Mouse (Mus musculus) left cerebral cortex, postnatal 4 days (tissue): ENCODE results near the gene Ehbp1. TPM values are rescaled to one million over a fixed set of nuclear protein-coding genes. Genes with fewer than 3 reads are reported as not detected.

ENCODE experiments used
- DNase-seq: peaks from one replicate; pipeline ENCODE4 v3.0.0-alpha.2; 2022
- intact Hi-C: fragments of 180-260 bp; cut with DNase I; formaldehyde crosslinking; loops from one replicate; pipeline ENCODE4 v1.15.1; 2025
- total RNA-seq, 2 experiments: library from RNA; stranded (reverse); gene quantifications; 2 replicates each; pipeline ENCODE4 v1.2.3; 2021

Gene Ehbp1
- total RNA-seq, 2 experiments from 2014 or later, result 82.4 to 90.3 TPM

DNA sequence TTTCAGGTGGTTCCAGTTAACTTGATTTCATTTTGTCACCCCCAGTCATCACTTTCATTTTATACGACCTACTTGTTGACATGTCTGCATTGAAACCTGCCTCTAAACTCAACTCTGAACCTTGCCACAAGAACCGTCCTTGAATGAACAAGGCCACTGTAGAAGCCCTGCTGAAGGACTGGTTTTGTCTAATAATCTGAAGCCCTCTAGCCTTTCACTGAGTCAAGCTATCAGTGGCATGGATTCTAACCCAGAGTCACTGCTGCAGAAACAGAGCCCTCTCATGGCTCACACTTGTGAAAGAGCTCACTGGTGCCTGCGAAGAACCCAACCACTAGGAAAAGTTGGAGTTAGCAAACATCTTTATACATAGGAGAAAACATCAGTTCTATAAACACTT is 142.2 kb downstream of the Ehbp1 start:
- intact Hi-C loops, result loop anchor here (5.0 to 10.0 kb wide), 2 partner anchors 203 to 535 kb away; no protein-coding TSS in a partner anchor
- no peak for DNase-seq

DNA sequence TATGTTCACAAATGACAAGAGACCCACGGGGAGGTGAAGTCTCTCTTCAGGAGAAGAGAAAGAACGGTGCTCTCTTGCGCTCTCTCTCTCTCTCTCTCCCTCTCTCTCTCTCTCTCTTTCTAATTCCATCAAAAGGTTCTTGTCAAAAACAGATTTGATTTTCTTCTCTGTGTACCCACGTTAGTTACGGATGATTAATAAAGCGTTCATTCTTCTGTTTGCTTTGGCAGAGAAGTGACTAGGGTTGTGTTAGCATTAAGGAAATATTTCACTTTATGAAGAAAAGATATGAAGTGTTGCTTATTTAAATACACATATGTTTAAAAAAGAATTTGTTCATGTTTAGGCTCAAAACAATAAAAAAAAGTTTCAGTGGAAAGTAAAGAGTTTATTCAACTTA is 143.7 kb downstream of the Ehbp1 start:
- intact Hi-C loops, result loop anchor here (5.0 to 10.0 kb wide), 2 partner anchors 201 to 534 kb away; no protein-coding TSS in a partner anchor
- DNase-seq, result no peak

DNA sequence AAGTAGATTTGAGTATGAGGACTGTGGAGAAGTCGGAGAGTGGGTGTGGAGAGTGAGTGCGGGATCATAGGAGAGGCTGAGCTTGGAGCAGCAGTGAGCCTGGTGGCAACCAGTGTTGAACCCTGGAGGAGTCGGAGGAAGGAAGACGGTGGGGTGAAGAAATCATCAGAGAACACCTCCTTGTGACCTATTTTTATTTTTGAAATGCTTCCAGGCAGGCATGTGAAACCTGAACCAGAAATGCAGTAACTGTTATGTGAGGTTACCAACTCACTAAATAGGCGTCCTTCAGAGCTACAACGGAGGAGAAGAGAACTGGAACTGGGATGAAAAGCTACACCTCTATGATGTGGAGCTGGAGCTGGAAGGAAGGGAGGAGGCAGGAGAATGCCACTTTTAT is 144.2 kb downstream of the Ehbp1 start:
- DNase-seq, result no peak
- intact Hi-C loops, result loop anchor here (5.0 to 10.0 kb wide), 2 partner anchors 201 to 533 kb away; no protein-coding TSS in a partner anchor

DNA sequence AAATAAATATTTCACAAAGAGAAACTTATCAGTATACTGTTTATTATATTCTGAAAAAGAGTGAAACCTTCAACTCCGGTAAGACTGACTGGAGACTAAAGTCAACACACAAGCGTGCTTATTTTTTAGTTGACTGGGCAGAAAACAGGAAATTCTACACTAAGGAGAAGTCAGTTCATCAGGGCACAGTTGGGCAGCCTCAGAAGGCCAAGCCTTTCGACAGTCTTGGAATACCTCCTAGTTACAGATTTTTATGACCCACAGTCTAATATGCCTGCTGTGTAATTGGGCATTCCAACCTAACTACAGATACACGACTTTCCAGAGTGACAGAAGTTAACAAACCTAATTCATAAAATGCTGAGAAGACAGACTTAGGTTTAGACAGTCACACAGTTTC is 145.3 kb downstream of the Ehbp1 start:
- DNase-seq, result no peak
- intact Hi-C loops, result loop anchor here (5.0 to 10.0 kb wide), 2 partner anchors 199 to 532 kb away; no protein-coding TSS in a partner anchor

DNA sequence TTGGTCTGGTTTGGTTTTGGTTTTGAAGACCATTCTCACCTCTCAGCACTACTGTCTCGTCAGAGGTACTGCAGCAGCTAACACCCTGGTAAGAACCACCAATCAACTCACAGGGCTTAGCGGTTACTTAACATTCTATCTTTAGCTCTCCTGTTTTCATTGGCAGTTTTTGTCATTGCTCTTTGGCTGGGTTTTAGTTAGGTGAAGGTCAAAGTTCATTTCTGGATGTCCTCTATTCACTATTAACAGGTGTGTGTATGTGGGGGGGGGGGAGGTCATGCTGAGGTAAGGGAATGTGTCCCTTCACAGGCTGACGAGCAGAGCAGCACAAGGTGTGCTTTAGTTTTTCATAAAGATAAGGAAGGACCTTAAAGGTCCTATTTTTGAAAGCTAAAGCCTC is 147.5 kb downstream of the Ehbp1 start:
- no peak for DNase-seq
- intact Hi-C loops, result loop anchor here (5.0 to 10.0 kb wide), 2 partner anchors 197 to 530 kb away; no protein-coding TSS in a partner anchor

DNA sequence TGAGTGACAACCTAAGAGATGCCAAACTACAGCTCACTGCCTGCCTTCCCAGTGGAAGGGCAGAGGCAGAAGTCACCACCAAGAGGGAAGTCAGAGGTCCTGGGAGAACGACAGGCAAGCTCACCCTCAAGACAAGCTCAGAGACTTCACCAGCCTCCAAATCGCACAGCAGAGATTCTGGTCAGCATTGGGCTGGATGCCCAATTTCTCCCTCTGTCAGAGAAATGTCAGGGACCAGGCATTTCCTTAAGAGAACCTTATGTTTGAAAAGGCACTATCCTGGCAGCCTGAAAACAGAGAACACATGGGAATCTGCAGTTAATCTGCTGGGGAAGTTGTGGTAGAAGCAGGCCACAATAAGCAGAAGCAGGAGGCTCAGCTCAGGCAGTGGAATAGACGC is 151.5 kb downstream of the Ehbp1 start:
- DNase-seq, result no peak
- intact Hi-C loops, result loop anchor here (10.0 kb wide), 1 partner anchor 526 kb away; no protein-coding TSS in a partner anchor

DNA sequence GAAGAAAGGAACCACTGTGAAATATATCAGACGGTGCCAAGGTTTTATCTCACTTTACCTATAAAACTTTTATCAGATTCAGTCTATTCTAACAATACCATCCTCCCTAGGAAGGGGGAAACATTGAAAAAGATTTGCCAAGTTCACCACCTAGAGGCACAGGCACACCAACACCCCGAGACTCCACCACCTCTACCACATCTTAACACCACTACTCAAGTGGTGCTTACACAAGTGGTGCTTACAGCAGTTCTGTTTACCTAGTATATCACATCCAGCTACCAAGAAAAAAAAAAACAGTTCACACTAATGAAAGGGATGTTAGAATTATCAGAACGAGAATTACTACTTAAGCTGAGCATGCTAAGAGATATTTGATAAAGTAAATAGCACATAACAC is 152.1 kb downstream of the Ehbp1 start:
- intact Hi-C loops, result loop anchor here (10.0 kb wide), 1 partner anchor 525 kb away; no protein-coding TSS in a partner anchor
- no peak for DNase-seq

DNA sequence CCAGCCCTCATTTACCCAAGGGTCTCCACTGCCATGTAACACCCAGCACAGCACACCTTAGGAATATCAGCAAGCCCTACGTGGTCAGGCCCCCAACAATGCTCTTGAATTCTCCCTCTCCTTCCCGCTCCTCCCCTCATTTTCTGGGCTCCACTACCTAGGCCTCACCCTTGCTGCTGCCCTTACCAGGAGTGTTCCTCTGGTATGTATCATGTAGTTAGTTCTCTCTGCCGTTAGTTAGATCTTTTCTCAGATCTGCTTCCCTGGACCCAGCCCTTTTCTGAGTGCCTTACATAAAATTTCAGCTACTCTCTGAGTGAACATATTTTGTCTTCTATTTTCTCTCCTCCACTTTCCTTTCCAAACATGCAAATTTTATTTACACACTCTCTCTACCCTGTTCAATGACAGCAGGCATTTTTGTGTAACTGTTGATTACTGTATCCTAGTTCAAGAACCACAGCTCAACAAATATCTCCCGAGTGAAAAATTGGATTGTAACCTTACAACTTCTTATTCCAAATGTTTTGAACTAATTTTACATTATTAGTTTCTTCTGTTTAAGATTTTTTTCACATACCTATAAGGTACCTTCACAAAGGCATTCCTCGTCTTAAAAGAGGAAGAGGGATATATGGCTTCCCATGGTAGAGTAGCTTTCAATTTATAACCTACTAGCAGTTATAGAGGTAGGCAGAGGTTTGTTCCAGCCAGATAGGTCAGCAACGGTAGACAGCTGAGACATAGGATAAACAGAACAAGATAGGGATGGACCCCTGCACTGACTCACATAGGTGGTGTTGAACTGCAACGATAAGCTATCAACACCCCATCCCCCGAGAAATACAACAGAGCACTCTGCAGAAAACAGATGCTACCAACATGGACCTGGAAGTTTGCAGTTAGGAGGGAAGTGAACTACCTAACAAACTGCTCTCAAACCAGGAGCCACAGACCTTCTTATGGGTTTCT is 160.3 kb downstream of the Ehbp1 start:
- intact Hi-C loops, result no loop called here
- DNase-seq, result no peak

DNA sequence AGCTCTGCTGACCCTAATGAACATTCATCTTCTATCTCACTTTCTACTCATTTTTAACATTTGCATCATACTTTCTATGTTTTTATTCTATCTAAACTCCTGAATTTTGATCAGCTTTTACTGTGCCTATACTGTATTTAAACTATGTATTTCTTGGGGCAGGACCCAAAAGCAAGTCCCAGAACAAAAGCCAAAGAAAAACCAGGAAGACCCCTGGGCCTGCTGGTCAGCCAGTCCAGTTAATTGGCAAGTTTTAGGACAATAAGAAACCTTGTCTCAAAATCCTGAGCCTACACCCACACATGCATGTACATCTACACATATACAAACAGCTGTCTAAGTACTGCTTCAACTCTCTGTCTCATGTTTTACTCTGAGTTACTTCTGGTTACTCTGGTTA is 161.9 kb downstream of the Ehbp1 start:
- no peak for DNase-seq
- intact Hi-C loops, result no loop called here

DNA sequence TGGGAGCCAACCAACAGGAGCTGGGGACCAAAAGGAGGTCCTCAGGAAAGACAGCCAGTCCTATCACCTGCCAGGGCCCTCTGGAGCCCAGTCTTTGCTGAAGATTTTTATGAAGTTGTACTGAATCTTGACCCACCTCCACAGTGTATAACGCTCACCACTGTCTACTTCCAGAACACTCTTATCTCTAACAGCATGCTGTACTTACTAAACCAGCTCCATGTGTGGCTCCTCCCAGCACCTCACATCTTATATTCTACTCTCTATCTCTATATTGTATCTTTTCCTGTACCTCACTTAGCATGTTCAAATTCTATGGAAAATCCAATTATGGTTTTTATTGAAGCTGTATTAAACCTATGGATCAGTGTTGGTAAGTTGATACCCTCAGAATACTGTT is 163.5 kb downstream of the Ehbp1 start:
- intact Hi-C loops, result no loop called here
- DNase-seq, result no peak

DNA sequence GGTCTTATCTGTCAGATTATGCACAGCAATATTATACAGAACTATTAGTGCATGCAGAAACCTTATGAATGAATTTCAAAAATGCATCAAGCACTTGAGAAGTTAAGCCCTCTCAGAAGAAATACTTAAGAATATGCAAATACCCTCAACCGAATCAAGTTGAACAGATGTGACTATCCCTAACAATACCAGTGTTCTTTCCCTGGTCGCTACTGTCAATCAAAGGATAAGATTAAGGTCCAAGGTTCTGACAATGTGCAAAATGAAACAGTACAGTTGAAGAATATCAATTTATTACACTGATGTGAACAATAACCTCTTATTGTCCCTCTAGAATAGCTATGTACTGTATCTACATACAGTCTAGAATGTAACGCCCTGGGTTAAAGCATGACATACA is 167.8 kb downstream of the Ehbp1 start:
- intact Hi-C loops, result no loop called here
- no peak for DNase-seq

DNA sequence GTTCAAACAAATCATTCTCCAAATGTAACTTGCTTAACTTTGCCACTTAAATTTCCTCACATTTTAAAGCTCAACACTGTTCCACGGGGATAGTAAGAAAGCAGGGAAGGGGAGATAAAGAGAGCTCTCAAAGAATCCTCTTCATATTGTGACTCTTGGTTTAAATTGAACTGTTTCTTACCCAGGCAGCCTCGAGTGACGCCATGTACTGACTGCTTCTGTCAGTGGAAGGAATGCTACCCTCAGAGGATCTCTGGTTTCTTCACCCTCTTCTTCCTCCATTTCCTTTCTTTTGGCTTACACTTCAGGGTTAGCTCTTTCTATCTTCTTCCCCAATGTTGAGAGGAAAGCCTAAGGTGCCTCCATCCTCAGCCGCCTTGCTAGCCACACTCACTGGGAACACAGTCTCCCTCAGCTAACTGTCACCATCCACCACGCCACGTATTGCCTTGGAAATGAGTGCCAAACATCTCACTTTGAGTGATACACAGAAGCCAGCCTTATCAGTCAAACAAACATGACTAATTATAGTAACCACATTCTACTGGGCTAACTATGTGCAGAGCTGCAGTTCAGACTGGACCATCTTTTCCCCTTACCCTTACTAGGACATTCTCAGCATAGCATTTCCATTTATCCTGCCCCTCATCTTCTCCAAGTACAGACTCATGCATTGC is 171.0 kb downstream of the Ehbp1 start:
- intact Hi-C loops, result no loop called here
- no peak for DNase-seq

DNA sequence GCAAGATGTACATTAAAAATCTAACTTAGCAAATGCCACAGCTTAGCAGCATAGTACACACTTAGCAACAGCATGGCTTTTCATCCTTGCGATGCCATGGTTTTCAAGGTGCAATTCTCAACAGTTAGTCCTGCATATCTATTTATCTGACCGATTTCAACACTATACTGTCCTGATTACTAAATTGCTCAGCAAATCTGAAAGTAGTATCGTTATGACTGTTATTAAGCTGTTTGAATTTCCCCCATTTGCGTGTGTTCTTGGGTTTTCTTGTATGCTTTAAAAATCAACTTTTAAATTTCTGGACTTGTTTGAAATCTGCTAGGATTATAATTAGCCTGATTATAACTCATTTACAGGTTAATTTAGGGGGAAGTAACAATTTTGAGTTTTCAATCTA is 184.2 kb downstream of the Ehbp1 start:
- intact Hi-C loops, result no loop called here
- no peak for DNase-seq

DNA sequence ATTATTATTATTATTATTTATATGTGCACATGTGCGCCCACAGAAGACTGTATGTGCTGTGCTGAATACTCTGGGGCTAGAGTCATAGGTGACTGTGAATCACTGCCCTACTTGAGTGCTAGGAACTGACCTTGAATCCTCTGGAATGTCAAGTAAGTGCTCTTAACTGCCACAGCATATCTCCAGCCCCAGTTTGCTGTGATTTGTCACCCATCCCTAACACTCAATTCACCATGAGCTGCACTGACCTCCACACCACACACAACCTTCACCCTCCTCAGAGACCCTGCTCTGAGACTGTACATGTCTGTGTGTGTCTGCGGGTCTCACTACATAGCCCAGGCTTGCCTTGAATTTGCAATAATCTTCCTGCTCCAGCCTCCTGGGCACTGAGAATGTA is 185.9 kb downstream of the Ehbp1 start:
- no peak for DNase-seq
- intact Hi-C loops, result no loop called here

DNA sequence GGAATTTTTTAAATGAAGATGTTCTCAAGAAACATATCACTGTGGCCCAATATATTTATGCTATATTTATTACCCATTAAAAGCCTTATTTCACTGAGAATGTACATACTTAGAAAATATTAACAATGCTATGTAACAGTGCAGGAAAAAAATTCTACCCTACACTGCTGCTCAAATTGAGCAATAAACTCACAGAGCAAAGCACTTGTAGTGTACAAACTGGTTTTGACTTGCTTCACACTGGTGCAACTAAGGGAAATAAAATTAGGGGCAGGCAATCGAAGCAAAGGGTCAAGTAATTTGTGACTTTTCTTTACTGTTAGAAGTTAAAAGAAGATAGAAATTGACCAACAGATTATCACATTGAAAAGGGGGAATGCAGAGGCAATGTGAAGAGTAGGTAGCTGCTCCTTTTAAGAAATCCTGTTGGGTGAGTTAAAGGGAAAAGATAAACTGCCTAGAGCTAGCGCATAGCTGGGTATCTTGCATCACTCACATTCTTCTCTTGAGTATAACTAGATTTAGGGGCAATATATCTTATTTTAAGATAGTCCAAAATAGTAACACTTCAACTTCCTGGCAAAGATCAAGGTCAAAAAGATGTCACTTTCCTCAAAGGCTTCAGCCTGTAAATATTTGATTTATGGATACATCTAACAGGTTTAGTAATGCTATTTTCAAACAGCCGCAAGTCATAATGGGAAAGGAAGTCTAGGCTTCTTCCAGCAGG is 186.6 kb downstream of the Ehbp1 start:
- no peak for DNase-seq
- intact Hi-C loops, result no loop called here

DNA sequence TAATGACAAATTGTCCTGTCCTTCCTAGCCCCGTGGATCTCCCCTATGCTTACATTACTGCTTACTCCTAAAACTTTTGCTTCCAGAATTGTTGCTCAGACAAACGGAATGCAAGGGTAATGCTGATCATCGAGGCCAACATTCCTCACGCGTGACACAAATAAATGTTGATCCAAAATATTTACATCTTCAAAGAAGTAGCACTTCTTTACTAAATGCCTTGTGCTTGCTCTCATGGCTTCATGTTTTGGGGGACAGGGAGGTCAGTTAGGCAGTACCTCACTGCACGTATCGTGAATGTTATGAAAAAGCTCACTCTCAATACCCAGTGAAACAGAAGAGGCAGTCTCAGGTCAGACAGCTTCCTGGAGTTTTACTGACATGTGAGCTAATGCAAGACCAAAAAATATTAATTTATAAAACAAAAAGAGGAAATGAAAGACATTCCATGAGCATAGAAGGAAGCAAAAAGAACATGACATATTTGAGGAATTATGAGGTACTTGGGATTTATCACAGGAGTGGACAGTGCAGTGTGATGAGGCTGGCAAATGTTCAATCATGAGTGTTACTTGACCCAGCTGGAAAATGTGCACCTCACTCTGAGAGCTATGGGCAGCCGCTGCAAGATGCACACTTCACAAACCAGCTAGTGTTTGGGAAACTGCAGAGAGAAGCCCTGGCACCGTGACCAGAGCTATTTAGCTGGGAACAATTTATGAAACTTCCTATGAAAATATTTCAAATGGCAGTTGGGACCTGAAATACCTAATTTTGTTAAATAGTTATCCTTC is 187.4 kb downstream of the Ehbp1 start:
- intact Hi-C loops, result no loop called here
- no peak for DNase-seq

DNA sequence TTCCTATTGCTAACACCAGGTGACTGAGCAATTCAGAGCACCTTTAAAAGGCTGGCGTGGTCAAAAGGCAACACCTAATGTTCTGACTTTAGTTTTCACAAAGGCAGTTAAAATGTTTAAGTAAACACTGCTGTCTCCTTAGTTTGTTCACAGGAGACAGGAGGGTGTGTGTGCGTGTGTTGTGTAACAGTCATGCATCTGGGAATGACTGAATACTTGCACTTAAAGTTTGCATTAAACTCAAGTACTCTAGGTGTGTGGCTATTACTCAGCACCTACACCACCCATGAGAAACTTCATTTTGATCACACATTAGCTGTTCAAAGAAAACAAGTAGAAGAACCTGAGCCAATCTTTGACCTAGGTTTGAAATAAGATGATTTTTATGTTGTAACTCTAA is 201.4 kb downstream of the Ehbp1 start:
- DNase-seq, result no peak
- intact Hi-C loops, result no loop called here

DNA sequence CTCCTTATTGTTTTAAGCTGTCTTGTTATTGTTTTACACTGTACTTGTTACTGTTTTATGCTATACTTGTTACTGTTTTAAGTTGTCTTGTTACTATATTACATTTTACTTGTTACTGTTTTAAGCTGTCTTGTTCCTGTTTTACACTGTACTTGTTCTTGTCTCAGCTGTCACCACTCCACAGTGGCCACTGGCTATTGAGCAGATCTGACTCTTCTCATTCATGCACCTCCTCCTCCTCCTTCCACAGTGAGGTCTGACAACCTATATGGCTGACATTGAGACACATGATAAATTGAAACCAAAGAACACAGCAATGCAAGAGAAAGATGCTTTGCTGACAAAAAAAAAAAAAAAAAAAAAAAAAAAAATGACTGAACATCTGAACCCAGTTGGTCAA is 203.6 kb downstream of the Ehbp1 start:
- intact Hi-C loops, result no loop called here
- DNase-seq, result no peak

DNA sequence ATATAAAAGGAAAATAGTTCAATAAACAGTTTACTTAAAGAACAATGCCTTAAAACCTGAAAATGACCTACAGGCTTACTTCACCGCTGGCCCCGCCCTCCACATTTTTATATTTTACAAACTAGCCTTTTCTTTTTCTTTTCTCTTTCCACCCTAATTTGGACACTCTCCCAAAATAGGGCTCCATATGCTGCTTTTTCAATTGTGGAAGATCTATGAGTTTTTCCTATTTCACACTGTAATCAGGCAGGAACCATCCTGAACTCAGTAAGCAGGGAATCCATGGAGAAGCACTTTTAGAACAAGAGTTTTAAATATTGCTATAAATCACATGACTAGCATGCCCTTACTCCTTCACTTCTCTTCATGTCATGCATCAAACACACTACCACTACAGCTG is 216.9 kb downstream of the Ehbp1 start:
- no peak for DNase-seq
- intact Hi-C loops, result no loop called here

DNA sequence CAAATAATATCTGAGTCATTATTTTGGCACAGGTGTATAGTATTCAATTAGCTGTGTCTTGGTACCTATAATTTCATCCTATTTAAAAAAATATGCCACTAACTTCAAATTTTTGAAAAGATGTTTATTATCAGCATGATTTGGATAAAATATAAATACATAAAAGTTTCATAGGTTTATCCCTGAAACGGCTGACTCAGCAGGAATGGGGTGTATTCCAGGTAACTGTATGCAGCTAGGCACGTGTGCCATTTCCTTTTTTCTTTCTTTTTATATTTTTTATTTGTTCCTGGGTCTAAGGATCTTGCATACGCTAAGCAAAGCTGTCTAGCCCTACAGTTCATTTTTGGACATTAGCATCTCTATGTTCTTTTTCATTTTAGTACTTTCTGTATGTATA is 223.2 kb downstream of the Ehbp1 start:
- intact Hi-C loops, result no loop called here
- no peak for DNase-seq
